Mouse (Mus musculus) liver, embryonic 16.5 days (tissue): Measurements from ENCODE around the gene Slc16a12. TPM values are rescaled to one million over a fixed set of nuclear protein-coding genes. Genes with fewer than 3 reads are reported as not detected.

Source experiments
- ATAC-seq: fragments of 200-750 bp; cut with Nextera tagmentation; 2 replicates; pipeline ENCODE4 v1.8.0; 2017; ENCODE audit warnings: low read depth, mild to moderate bottlenecking, moderate number of reproducible peaks, moderate library complexity
- H3K27ac ChIP-seq: fragments of 300-500 bp; sonication (generic); 2 replicates; pipeline ENCODE4 v1.5.1; 2014; ENCODE audit warnings: mild to moderate bottlenecking, low read length
- H3K27me3 ChIP-seq: fragments of 300-500 bp; sonication (generic); 2 replicates; pipeline ENCODE4 v1.6.1; 2014; ENCODE audit warnings: low read depth, low read length, mixed read lengths; ENCODE audit not compliant: control insufficient read depth, insufficient read depth
- H3K36me3 ChIP-seq: fragments of 300-500 bp; sonication (generic); 2 replicates; pipeline ENCODE4 v1.6.1; 2014; ENCODE audit warnings: mild to moderate bottlenecking; ENCODE audit not compliant: control insufficient read depth, insufficient read depth
- H3K4me1 ChIP-seq: fragments of 300-500 bp; sonication (generic); 2 replicates; pipeline ENCODE4 v1.6.1; 2014; ENCODE audit warnings: low read depth, low read length, mixed read lengths; ENCODE audit not compliant: control insufficient read depth
- H3K4me2 ChIP-seq: fragments of 300-500 bp; sonication (generic); 2 replicates; pipeline ENCODE4 v1.6.1; 2014; ENCODE audit warnings: low read depth, low read length, mixed read lengths
- H3K4me3 ChIP-seq: fragments of 300-500 bp; sonication (generic); 2 replicates; pipeline ENCODE4 v1.5.1; 2014; ENCODE audit warnings: low read depth, mild to moderate bottlenecking, low read length
- H3K9ac ChIP-seq: fragments of 300-500 bp; sonication (generic); 2 replicates; pipeline ENCODE4 v1.6.1; 2014; ENCODE audit warnings: low read depth, low read length
- H3K9me3 ChIP-seq: fragments of 300-500 bp; sonication (generic); replicated peaks from 2 replicates; pipeline ENCODE4 v1.6.1; 2016; ENCODE audit warnings: low read length; ENCODE audit not compliant: control insufficient read depth
- WGBS: fragments of 180-500 bp; shearing (Covaris S2); extraction: QIAGEN DNeasy Blood & Tissue Kit; methylation state at CpG from one replicate; pipeline ENCODE4 v1.1.7; 2014; ENCODE audit not compliant: insufficient replicate concordance; 5-methylcytosine and 5-hydroxymethylcytosine counted together
- microRNA-seq: library from miRNA; unstranded; fragments of <30 nt; microRNA quantifications from one replicate; pipeline ENCODE4, GENCODE M21; 2016
- polyA plus RNA-seq: library from polyadenylated mRNA; unstranded; fragments of >200 nt; fragmentation: Nextera tagmentation; extraction: Ambion mirVana; gene quantifications from 2 replicates; pipeline ENCODE4 v1.2.1, GENCODE M21; 2015

Gene Slc16a12
- polyA plus RNA-seq, 1 experiment from 2014 or later = 16.5 TPM

DNA sequence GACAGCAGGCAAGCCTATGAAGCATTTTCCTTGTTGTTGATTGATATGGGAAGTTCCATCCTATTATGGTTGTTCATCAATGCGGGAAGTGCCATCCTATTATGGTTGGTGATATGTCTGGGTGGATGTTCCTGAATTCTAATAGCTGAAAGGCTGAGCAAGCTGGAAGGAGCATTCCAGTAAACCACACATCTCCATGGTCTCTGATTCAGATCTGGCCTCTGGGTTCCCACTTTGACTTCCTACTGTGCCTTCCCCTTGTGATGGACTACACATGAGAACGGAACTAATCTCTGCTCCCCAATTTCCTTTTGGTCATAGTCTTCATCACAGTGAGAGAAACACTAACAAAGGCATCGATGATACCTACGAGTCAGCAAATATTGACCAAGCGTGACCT lies 126.2 kb downstream of the Slc16a12 start:
- Histone ChIP-seq H3K4me2 (no peak overlapping the region), H3K36me3 (no peaks in the 10 kb centered on the region), H3K27ac (no peak overlapping the region), H3K27me3 (no peaks in the 10 kb centered on the region), H3K4me1 (no peaks in the 10 kb centered on the region), H3K9ac (no peak overlapping the region), H3K4me3 (no peak overlapping the region), H3K9me3 (no peaks in the 10 kb centered on the region)
- no peak for ATAC-seq
- WGBS = 61% methylated on average over 5 of the region's 5 CpGs

Small RNA genes lying within 50 kb of the gene (microRNA-seq; reads per million reads assigned to microRNA genes)
- not detected for gene Gm27476

Other genes starting within 250 kb of the Slc16a12 start
- 51.8 and 53.1 TPM in 2 replicates for gene Lipa, start 219.8 kb downstream of the Slc16a12 start, polyA plus RNA-seq
- gene Ifit2, start 196.6 kb downstream of the Slc16a12 start, polyA plus RNA-seq = 2.8 and 3.2 TPM in 2 replicates
- gene Ifit3, start 163.8 kb downstream of the Slc16a12 start, polyA plus RNA-seq = 1.1 and 1.9 TPM in 2 replicates
- gene Ifit1bl1, start 145.3 kb downstream of the Slc16a12 start, polyA plus RNA-seq = 0.09 and 0.16 TPM in 2 replicates
- gene Ifit3b, start 139.3 kb downstream of the Slc16a12 start, polyA plus RNA-seq = 0.28 and 0.41 TPM in 2 replicates
- gene Ifit1bl2, start 106.5 kb downstream of the Slc16a12 start, polyA plus RNA-seq = 0.09 and 0.30 TPM in 2 replicates
- 0.77 and 0.81 TPM in 2 replicates for gene Ifit1, start 106.4 kb downstream of the Slc16a12 start, polyA plus RNA-seq
- gene Pank1, start 132.2 kb upstream of the Slc16a12 start, polyA plus RNA-seq = 10.0 and 10.7 TPM in 2 replicates
- gene Kif20b, start 175.1 kb upstream of the Slc16a12 start, polyA plus RNA-seq = 27.6 and 30.3 TPM in 2 replicates